Mouse (Mus musculus) stomach, postnatal 0 days (tissue): ENCODE measurements at regions not wholly inside any gene's neighbourhood (a gene's known extent, or its start where the extent isn't known, plus 50 kb on each side); places are given as distances from the start of the nearest gene placed in this dataset.

Experiments
- CTCF ChIP-seq: IDR thresholded peaks from 2 replicates; pipeline ENCODE4 v1.5.1; 2016; ENCODE audit warnings: antibody characterized with exemption, low read depth, mild to moderate bottlenecking, moderate library complexity
- EP300 ChIP-seq: optimal IDR thresholded peaks from 2 replicates; pipeline ENCODE3; 2016; ENCODE audit warnings: antibody characterized with exemption

DNA sequence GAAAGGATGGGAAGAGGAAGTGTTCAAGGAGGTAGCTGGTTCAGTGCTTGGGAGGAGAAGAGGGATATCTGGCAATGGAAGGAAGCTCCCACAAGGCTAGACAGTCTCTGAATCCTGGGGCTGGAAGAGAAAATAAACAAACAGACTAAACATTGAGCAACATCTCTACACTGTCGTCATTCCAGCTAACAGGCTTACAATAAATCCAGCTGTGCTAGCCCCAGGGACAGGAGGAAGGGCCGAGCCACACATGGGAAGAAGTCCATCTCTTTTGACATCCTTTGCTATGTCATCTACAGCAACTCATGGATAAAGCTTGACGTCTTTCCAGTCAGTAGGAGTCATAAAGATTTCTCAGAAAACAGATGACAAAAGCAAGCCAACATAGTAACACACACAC is 57.7 kb upstream of the Hivep1 start:
- TF ChIP-seq CTCF = no peak
- no peak for TF ChIP-seq EP300
